Mouse (Mus musculus) brain, embryonic 14.5 days (tissue): ENCODE results near the gene Epha4.

Experiments used
- CTCF ChIP-seq: fragments of 200-500 bp; IDR thresholded peaks from 2 replicates; pipeline ENCODE4 v1.5.1; 2012; ENCODE audit warnings: inconsistent platforms, mild to moderate bottlenecking, moderate library complexity, borderline replicate concordance; ENCODE audit not compliant: insufficient read depth, insufficient read length; ENCODE audit errors: extremely low read depth
- POLR2A ChIP-seq: fragments of 200-500 bp; IDR thresholded peaks from 2 replicates; pipeline ENCODE4 v1.6.1; 2012; ENCODE audit warnings: mild to moderate bottlenecking, inconsistent platforms, borderline replicate concordance; ENCODE audit not compliant: poor library complexity, insufficient read depth, insufficient read length, severe bottlenecking; ENCODE audit errors: extremely low read depth

DNA sequence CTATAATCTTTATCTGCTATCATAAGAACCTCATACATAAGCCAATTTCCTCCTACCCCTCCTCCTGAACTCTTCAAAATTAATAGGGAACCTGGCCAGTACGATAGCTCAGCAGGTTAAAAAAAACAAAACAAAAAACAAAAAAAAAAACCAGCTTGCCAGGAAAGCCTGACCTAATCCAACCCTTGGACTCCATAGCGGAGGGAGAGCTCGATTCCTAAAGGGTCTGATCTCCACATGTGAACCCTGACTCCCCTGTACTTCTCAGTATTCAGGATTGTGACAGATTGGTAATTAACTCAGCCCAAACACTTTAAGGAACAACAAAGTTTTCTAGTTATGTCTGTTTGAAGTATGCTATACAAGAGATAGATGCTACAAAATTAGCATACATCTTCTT, 89.7 kb downstream of the Epha4 start:
- TF ChIP-seq CTCF (no peak), POLR2A (no peak)
